Mouse (Mus musculus) colon, adult 2 months (tissue): ENCODE results near the gene Nmt2. TPM values are rescaled to one million over a fixed set of nuclear protein-coding genes. Genes with fewer than 3 reads are reported as not detected.

Source experiments
- polyA plus RNA-seq: library from polyadenylated mRNA; depleted of rRNA; stranded (reverse); fragments of >200 nt; gene quantifications from 2 replicates; pipeline ENCODE4 v1.2.3, GENCODE M21; 2012; rRNA removed

Nmt2 gene
- polyA plus RNA-seq, result 3.0 and 3.9 TPM in 2 replicates

GRCm38 (mm10) chr2:3283602-3284472, at the start of gene Nmt2:
Gene Nmt2, plus strand, starts transcription at chr2:3284212.

GRCm38 (mm10) chr2:3332484-3333242, 48.7 kb downstream of the Nmt2 start, which contains the start of gene Rpp38:
Gene Rpp38, minus strand, starts transcription at chr2:3332643.

GRCm38 (mm10) chr2:3335611-3336301, 51.7 kb downstream of the Nmt2 start, which contains the start of gene Acbd7:
Gene Acbd7, plus strand, starts transcription at chr2:3336168.

Other genes with a start within 250 kb of the Nmt2 start
- gene Fam171a1, start 170.0 kb upstream of the Nmt2 start, polyA plus RNA-seq, result 13.9 and 14.2 TPM in 2 replicates
- gene Rpp38, start 48.4 kb downstream of the Nmt2 start, polyA plus RNA-seq, result 1.7 and 2.5 TPM in 2 replicates
- not detected in 2 replicates for gene Acbd7, start 52.0 kb downstream of the Nmt2 start, polyA plus RNA-seq
- not detected in 2 replicates for gene Olah, start 113.0 kb downstream of the Nmt2 start, polyA plus RNA-seq
- not detected in 2 replicates for gene Meig1, start 138.4 kb downstream of the Nmt2 start, polyA plus RNA-seq
- gene Dclre1c, start 139.9 kb downstream of the Nmt2 start, polyA plus RNA-seq, result 2.3 and 2.5 TPM in 2 replicates
- 1.5 and 2.6 TPM in 2 replicates for gene Suv39h2, start 190.8 kb downstream of the Nmt2 start, polyA plus RNA-seq
- gene Gm45902, start 228.6 kb downstream of the Nmt2 start, polyA plus RNA-seq, result 0.83 and 1.2 TPM in 2 replicates
- gene Hspa14, start 228.6 kb downstream of the Nmt2 start, polyA plus RNA-seq, result 15.9 and 17.4 TPM in 2 replicates
- 0.27 and 0.34 TPM in 2 replicates for gene Cdnf, start 228.8 kb downstream of the Nmt2 start, polyA plus RNA-seq